Mouse (Mus musculus) liver, embryonic 12.5 days (tissue): ENCODE measurements around the gene Stxbp3. TPM values are rescaled to one million over a fixed set of nuclear protein-coding genes. Genes with fewer than 3 reads are reported as not detected.

ENCODE experiments used
- ATAC-seq: fragments of 200-750 bp; cut with Nextera tagmentation; 2 replicates; pipeline ENCODE4 v1.8.0; 2017; ENCODE audit warnings: moderate number of reproducible peaks, mild to moderate bottlenecking, moderate library complexity
- H3K27ac ChIP-seq: fragments of 300-500 bp; sonication (generic); 2 replicates; pipeline ENCODE4 v1.5.1; 2016; ENCODE audit warnings: mild to moderate bottlenecking
- H3K27me3 ChIP-seq: fragments of 300-500 bp; sonication (generic); replicated peaks from 2 replicates; pipeline ENCODE4 v1.6.1; 2016; ENCODE audit warnings: mild to moderate bottlenecking, moderate library complexity
- H3K36me3 ChIP-seq: fragments of 300-500 bp; sonication (generic); 2 replicates; pipeline ENCODE4 v1.6.1; 2016; ENCODE audit warnings: mild to moderate bottlenecking, moderate library complexity
- H3K4me1 ChIP-seq: fragments of 300-500 bp; sonication (generic); 2 replicates; pipeline ENCODE4 v1.6.1; 2016
- H3K4me2 ChIP-seq: fragments of 300-500 bp; sonication (generic); 2 replicates; pipeline ENCODE4 v1.6.1; 2016; ENCODE audit warnings: mild to moderate bottlenecking, moderate library complexity
- H3K4me3 ChIP-seq: fragments of 300-500 bp; sonication (generic); 2 replicates; pipeline ENCODE4 v1.5.1; 2016; ENCODE audit warnings: mild to moderate bottlenecking, moderate library complexity
- H3K9ac ChIP-seq: fragments of 300-500 bp; sonication (generic); 2 replicates; pipeline ENCODE4 v1.6.1; 2016; ENCODE audit warnings: mild to moderate bottlenecking, moderate library complexity
- H3K9me3 ChIP-seq: fragments of 300-500 bp; sonication (generic); replicated peaks from 2 replicates; pipeline ENCODE4 v1.6.1; 2016; ENCODE audit warnings: mild to moderate bottlenecking, moderate library complexity
- WGBS: fragments of 180-500 bp; shearing (Covaris S2); methylation state at CpG from one replicate; pipeline ENCODE4 v1.1.7; 2016; ENCODE audit not compliant: insufficient replicate concordance; 5-methylcytosine and 5-hydroxymethylcytosine counted together
- polyA plus RNA-seq: library from polyadenylated mRNA; unstranded; fragments of >200 nt; fragmentation: Nextera tagmentation; extraction: Ambion mirVana; gene quantifications from 2 replicates; pipeline ENCODE4 v1.2.1, GENCODE M21; 2016

Stxbp3 gene
- polyA plus RNA-seq, 1 experiment from 2014 or later = 24.3 TPM

DNA sequence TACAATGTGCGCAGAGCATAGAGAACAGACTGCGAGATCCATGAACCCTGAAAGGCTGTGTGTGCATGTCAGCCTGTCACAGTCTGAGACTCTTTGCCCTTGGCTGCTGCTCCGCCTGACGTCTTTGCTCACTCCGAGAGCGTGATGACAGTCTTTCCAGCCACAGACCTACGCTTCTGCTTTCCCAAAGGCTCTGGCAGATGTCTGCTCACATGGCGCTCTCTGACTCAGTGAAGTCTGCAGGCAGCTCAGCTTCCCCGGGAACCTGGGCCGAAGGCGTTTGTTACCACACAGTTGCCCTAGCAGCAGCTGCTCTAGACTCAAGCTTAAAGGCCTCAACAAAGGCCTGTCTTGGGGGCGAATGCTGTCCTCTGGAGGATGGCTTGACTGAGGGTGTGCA, 15.0 kb upstream of the Stxbp3 start:
- no peak overlapping the region for H3K4me3 ChIP-seq
- H3K9me3 ChIP-seq = no peaks in the 10 kb centered on the region
- H3K27ac ChIP-seq = no peak overlapping the region
- no peaks in the 10 kb centered on the region for H3K27me3 ChIP-seq
- WGBS = 53% methylated on average over 12 of the region's 12 CpGs
- no peaks in the 10 kb centered on the region for H3K36me3 ChIP-seq
- H3K4me1 ChIP-seq = peaks cover 9% of the 10 kb centered on the region; the same call in 1 of the 2 replicates
- no peak overlapping the region for H3K9ac ChIP-seq
- no peak for ATAC-seq
- no peak overlapping the region for H3K4me2 ChIP-seq

DNA sequence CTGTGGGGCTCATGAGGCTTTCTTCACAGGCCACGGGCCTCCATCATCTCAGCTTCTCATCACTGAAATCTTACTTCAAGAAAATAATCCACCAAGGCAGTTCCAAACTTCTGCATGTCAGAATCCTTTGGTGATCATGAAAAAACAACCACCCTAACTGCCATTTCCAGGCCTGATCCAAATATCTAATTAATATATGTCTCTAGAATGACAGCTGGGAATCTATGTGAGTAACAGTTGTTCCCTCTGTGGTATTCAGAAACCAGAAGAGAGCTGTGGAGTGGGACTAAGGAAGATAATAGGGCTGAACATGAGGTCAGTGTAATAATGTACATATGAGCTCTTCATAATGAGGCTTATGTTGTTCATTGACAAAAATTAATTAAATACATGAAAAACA, 12.9 kb upstream of the Stxbp3 start:
- Histone ChIP-seq H3K9ac (no peak overlapping the region), H3K9me3 (no peaks in the 10 kb centered on the region), H3K4me3 (no peak overlapping the region), H3K36me3 (no peaks in the 10 kb centered on the region), H3K4me2 (no peak overlapping the region), H3K27ac (no peak overlapping the region), H3K4me1 (peaks cover 9% of the 10 kb centered on the region; the same call in 1 of the 2 replicates), H3K27me3 (no peaks in the 10 kb centered on the region)
- no peak for ATAC-seq
- WGBS = 43% methylated on average over 1 of the region's 1 CpGs

DNA sequence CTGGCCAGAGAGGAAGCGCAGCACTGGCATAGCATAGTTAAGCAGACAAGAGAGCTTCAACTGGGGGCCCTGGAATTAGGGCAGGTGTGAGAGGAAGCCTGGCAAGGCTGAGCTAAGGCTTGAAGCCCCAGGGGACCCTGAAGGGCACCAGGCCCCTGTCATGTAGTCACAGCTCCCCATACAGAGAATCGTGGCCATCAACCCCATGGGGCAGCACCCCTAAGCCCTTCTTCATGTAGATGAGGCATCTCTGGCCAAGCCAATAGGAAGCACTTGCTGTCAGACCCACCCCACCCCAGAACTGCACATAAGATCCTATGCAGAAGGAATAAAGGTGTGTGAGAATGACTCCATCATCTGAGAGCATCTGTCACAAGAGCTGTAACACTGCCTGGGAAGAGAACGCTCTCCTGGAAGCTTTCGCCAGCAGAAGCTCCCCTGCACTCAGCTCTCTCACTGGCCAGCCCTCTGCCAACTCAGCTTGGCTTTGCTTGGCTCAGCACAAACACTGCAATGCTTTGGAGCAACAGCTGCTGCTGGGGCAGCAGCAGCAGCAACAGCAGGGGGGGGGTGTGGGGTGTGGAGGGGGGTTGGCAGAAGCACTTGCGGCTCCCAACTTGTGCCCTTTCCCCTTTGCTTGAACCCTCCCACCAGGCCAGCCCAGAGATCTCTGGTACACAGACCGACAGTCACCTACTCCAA, 11.8 kb upstream of the Stxbp3 start:
- Histone ChIP-seq H3K36me3 (no peaks in the 10 kb centered on the region), H3K27ac (no peak overlapping the region), H3K9me3 (no peaks in the 10 kb centered on the region), H3K4me2 (no peak overlapping the region), H3K27me3 (no peaks in the 10 kb centered on the region), H3K4me1 (peaks cover 9% of the 10 kb centered on the region; the same call in 1 of the 2 replicates), H3K9ac (no peak overlapping the region), H3K4me3 (no peak overlapping the region)
- 64% methylated on average over 6 of the region's 6 CpGs for WGBS
- ATAC-seq = no peak

DNA sequence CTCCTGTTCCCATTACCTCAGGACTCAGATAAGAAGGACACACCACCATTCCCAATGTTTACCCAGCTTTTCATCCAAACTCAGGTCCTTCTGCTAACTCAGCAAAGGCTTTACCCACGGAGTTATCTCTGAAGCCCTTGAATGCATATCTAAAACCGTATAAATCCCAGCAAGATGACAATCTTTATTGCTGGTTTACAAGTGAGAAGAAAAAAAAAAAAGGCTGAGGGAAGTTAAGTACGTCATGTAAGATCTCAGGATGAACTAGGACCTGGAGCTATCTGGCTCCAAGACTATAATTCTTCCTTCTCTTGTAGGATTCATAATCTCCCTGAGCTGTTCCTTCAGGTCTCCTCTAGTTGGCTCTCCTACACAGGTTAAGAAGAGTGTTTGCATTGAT, 11.2 kb upstream of the Stxbp3 start:
- Histone ChIP-seq H3K9me3 (no peaks in the 10 kb centered on the region), H3K4me2 (no peak overlapping the region), H3K4me3 (no peak overlapping the region), H3K27ac (no peak overlapping the region), H3K27me3 (no peaks in the 10 kb centered on the region), H3K36me3 (no peaks in the 10 kb centered on the region), H3K9ac (no peak overlapping the region), H3K4me1 (peaks cover 9% of the 10 kb centered on the region; the same call in 1 of the 2 replicates)
- 38% methylated on average over 3 of the region's 3 CpGs for WGBS
- ATAC-seq = no peak

DNA sequence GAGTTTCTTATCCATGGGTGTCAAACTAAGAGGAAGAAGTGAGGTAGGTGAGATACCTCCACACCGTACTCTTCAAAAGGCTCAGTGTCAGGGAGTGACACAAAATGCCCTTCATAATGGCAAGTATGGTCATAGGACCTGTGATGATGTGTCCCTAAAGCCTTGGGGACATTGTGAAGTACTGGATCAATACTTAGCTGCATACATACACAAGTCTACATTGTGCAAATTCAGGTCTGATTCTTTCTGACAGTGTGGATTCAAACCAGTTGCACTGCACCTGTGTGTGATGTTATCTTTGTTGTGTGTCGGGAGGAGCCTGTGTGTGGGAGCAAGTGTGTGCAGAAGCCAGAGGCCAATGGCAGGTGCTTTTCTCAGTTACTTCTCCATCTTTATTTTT, 10.7 kb upstream of the Stxbp3 start:
- ATAC-seq = no peak

DNA sequence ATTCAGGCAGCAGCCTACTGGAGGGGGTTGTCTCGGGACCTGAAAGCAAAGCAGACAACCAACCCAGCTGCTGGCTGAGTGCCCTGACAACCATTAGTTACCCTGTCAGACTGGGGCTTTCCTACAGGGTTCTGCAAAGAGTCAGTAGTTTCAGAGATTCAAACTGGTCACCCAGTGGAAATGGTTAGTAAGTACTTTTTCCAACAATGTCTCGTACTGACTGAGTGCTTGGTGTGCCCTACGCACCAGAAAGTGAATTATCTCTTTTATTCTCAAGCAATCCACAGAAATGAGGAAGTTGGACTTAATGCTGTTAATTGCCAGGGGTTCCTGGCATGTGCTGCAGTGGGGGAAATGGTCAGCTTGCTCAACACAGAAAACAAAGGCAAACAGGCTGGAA, 10.2 kb upstream of the Stxbp3 start:
- Histone ChIP-seq H3K9me3 (no peaks in the 10 kb centered on the region), H3K9ac (no peak overlapping the region), H3K27me3 (no peaks in the 10 kb centered on the region), H3K4me2 (no peak overlapping the region), H3K4me1 (peaks cover 9% of the 10 kb centered on the region; the same call in 1 of the 2 replicates), H3K36me3 (no peaks in the 10 kb centered on the region), H3K27ac (no peak overlapping the region), H3K4me3 (no peak overlapping the region)
- WGBS = 23% methylated on average over 3 of the region's 3 CpGs
- ATAC-seq = no peak

More for the DNA sequence above, 10.7 kb upstream of the Stxbp3 start:
- no peak overlapping the region for H3K4me3 ChIP-seq
- H3K27ac ChIP-seq = no peak overlapping the region
- WGBS = 45% methylated on average over 2 of the region's 2 CpGs
- no peaks in the 10 kb centered on the region for H3K9me3 ChIP-seq
- no peak overlapping the region for H3K4me2 ChIP-seq
- no peak overlapping the region for H3K9ac ChIP-seq
- H3K27me3 ChIP-seq = no peaks in the 10 kb centered on the region
- peaks cover 9% of the 10 kb centered on the region; the same call in 1 of the 2 replicates for H3K4me1 ChIP-seq
- no peaks in the 10 kb centered on the region for H3K36me3 ChIP-seq

DNA sequence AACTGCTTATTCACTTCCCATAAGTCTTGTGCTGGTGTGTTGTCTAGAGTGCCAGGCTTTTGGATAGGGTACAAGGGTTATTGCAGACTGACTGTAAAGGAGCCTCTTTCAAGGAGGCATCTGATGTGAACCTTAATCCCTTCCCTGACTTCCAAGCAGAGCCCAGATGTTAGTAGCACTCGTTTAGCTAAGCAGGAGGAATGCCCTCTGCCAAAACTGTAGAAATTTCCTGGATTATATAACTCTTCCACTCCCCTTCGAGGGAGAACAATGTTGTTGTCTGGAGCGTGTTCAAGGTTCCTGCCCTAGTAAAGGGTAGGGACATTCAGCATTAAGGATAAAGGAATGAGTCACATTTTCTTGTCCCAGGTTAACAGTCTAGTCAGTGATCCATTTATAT, 6.3 kb upstream of the Stxbp3 start:
- Histone ChIP-seq H3K4me2 (no peak overlapping the region), H3K27ac (no peak overlapping the region), H3K9ac (no peak overlapping the region), H3K4me1 (peaks cover 9% of the 10 kb centered on the region; the same call in 1 of the 2 replicates), H3K4me3 (no peak overlapping the region), H3K36me3 (no peaks in the 10 kb centered on the region), H3K27me3 (peaks cover 4% of the 10 kb centered on the region; the same call in 1 of the 2 replicates), H3K9me3 (no peaks in the 10 kb centered on the region)
- WGBS = 58% methylated on average over 3 of the region's 3 CpGs
- ATAC-seq = no peak

DNA sequence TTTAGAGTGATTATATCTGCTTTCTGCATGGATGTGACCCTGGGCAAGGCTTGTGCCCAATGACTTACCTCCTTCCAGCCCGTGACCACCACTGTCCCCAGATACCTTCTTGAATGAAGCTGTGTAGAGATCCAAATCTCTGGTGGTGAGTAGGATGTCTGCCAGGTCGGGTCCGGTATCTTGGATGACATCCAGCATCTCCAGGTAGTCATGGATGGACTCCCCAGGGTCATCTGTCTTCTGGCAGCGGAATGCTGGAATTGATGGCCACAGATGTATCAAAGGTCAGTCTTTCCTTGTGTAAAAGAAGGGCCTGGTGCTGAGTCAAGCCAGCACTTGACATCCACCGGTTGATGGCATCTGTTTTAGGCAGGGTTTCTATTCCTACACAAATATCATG, 4.2 kb upstream of the Stxbp3 start:
- ATAC-seq = no peak
- 58% methylated on average over 5 of the region's 5 CpGs for WGBS
- peaks cover 4% of the 10 kb centered on the region; the same call in 1 of the 2 replicates for H3K27me3 ChIP-seq

DNA sequence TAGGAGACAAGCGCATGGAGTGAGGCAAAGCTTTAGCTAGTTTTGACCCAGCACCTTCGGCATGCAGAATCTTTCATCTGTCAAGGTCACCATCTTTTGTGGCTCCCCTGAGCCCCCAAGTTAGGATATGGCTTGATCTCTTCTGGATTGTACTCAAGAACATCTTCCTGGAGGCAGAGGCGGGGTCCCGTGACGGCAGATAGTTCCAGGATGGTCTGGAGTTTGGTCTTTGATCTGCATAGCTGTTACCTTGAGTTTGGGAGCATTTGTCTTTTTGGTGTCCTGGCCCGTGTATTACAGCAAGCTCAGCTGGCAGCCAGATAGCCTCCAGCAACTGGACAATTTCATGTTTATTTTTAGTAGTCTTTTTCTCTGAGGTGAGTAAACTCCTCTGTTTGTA, 3.7 kb upstream of the Stxbp3 start:
- H3K36me3 ChIP-seq = no peaks in the 10 kb centered on the region
- no peak overlapping the region for H3K4me2 ChIP-seq
- no peak overlapping the region for H3K4me3 ChIP-seq
- WGBS = 78% methylated on average over 6 of the region's 6 CpGs
- no peak overlapping the region for H3K9ac ChIP-seq
- H3K27me3 ChIP-seq = peaks cover 4% of the 10 kb centered on the region; the same call in 1 of the 2 replicates
- peaks cover 5% of the 10 kb centered on the region for H3K4me1 ChIP-seq
- H3K9me3 ChIP-seq = no peaks in the 10 kb centered on the region
- ATAC-seq = no peak
- no peak overlapping the region for H3K27ac ChIP-seq

More for the DNA sequence above, 4.2 kb upstream of the Stxbp3 start:
- no peak overlapping the region for H3K4me2 ChIP-seq
- no peak overlapping the region for H3K9ac ChIP-seq
- no peak overlapping the region for H3K4me3 ChIP-seq
- no peak overlapping the region for H3K27ac ChIP-seq
- H3K4me1 ChIP-seq = peaks cover under 1% of the 10 kb centered on the region; the same call in 1 of the 2 replicates
- H3K36me3 ChIP-seq = no peaks in the 10 kb centered on the region
- H3K9me3 ChIP-seq = no peaks in the 10 kb centered on the region

DNA sequence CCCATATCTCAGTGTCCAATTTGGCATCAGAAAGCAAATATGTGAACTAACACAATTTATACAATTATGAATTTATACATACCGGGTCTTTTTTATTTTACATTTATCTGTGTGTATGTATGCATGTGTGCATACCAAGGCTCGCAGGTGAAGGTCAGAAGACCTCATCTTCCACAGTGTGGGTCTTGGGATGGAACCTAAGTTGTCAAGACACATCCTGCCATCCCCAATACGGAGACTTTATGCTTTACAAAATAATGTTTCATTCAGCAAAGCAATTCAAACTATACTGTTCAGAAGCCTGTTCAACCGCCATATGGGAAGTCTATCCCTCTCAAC, 359 bp upstream of the Stxbp3 start:
- Histone ChIP-seq H3K36me3 (peaks cover 9% of the 10 kb centered on the region; the same call in 1 of the 2 replicates), H3K4me3 (0 out of 2 replicates have a peak overlapping the region, but pooled peaks have one; percentile 82), H3K9me3 (no peaks in the 10 kb centered on the region), H3K27me3 (peaks cover 4% of the 10 kb centered on the region; the same call in 1 of the 2 replicates), H3K4me1 (peaks cover 35% of the 10 kb centered on the region), H3K27ac (no peak overlapping the region), H3K9ac (no peak overlapping the region), H3K4me2 (no peak overlapping the region)
- WGBS = 36% methylated on average over 4 of the region's 4 CpGs
- peak; percentile 2; the same call in 1 of the 2 replicates for ATAC-seq

DNA sequence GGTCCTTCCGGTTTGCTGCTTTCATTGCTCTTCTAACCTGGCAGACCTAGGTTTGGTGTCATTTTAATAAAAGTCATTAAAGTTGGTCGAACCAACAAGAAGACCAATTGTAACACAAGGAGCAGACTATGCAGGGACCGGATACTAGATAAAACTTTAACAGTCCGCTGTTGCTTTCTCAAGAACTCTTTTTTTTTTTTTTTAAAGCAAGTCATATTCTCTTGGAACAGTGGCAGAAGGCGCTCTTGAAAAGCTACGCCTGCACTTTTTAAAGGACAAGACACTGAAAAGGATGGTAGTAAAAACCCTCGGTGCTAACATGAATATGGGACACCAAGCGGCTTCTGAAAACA, 703 bp downstream of the Stxbp3 start:
- H3K4me3 ChIP-seq = peak overlapping the region; percentile 82
- peaks cover 4% of the 10 kb centered on the region; the same call in 1 of the 2 replicates for H3K27me3 ChIP-seq
- peak overlapping the region; percentile 94 for H3K27ac ChIP-seq
- ATAC-seq = no peak
- H3K9me3 ChIP-seq = no peaks in the 10 kb centered on the region
- peak overlapping the region; percentile 74 for H3K4me2 ChIP-seq
- H3K4me1 ChIP-seq = peaks cover 35% of the 10 kb centered on the region
- H3K36me3 ChIP-seq = peaks cover 9% of the 10 kb centered on the region; the same call in 1 of the 2 replicates
- WGBS = 6% methylated on average over 8 of the region's 8 CpGs
- H3K9ac ChIP-seq = peak overlapping the region; percentile 85

DNA sequence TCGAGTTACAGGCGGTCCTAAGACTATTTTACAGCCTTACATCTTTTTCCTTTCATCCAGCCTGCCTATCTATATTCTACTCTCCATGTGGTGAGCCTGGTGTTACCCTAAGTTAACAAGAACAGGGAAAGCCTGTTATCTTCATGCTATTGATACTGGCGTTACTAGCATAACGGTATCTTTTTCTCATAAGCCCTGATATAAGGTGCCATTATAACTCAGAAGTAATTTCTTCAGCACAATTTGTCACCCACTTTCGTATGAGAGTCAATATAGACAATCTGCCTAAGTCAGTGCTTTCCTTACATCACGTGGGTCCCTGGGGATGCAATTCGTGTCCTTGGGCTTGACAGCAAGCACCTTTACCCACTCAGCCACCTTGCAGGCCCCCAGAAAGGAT, 1.3 kb downstream of the Stxbp3 start:
- WGBS = 42% methylated on average over 7 of the region's 7 CpGs
- Histone ChIP-seq H3K4me2 (peak overlapping the region; percentile 74), H3K27ac (peak overlapping the region; percentile 94; the same call in 1 of the 2 replicates), H3K4me3 (peak overlapping the region; percentile 82), H3K36me3 (peaks cover 13% of the 10 kb centered on the region; the same call in 1 of the 2 replicates), H3K9me3 (no peaks in the 10 kb centered on the region), H3K27me3 (no peaks in the 10 kb centered on the region), H3K9ac (peak overlapping the region; percentile 85), H3K4me1 (peaks cover 39% of the 10 kb centered on the region)
- ATAC-seq = no peak
